Mouse (Mus musculus): Measurements from ENCODE around the gene Ano7. TPM values are rescaled to one million over a fixed set of nuclear protein-coding genes. Genes with fewer than 3 reads are reported as not detected.
"Not testable (repeated sequence)": the region's sequence is repeated elsewhere in the genome, so short reads cannot be mapped to it uniquely, and the experiment has no call there.

Gene Ano7
- polyA plus RNA-seq, 1 experiment: not detected

- TF ChIP-seq CTCF (IDR thresholded peaks at IDR 0.05; ENCODE audit: insufficient read depth, low read depth, low read length) (no peak), POLR2A (IDR thresholded peaks at IDR 0.05; ENCODE audit: insufficient read depth, low read depth, low read length) (no peak)
- 85% methylated on average over 1 of the region's 1 CpGs for WGBS
- Histone ChIP-seq H3K27ac (ENCODE audit: insufficient read depth, low read depth, low read length) (no peak overlapping the region), H3K4me1 (ENCODE audit: control insufficient read depth, insufficient read depth, low read length) (no peaks in the 10 kb centered on the region), H3K4me3 (ENCODE audit: insufficient read depth, low read depth, low read length) (no peak overlapping the region)
These were observed 65.6 kb downstream of the Ano7 start for GRCm38 (mm10) chr1:93439321-93439720.

GRCm38 (mm10) chr1:93444405-93445110 lies 70.8 kb downstream of the Ano7 start:
- Histone ChIP-seq H3K27ac (ENCODE audit: insufficient read depth, low read depth, low read length) (0 out of 2 replicates have a peak overlapping the region, but pooled peaks have one; percentile 34), H3K4me1 (ENCODE audit: control insufficient read depth, insufficient read depth, low read length) (peaks cover 6% of the 10 kb centered on the region), H3K4me3 (ENCODE audit: insufficient read depth, low read depth, low read length) (peak overlapping the region; percentile 92)
- WGBS: 2% methylated on average over 18 of the region's 18 CpGs
- no peak for TF ChIP-seq CTCF (IDR thresholded peaks at IDR 0.05; ENCODE audit: insufficient read depth, low read depth, low read length)
- TF ChIP-seq POLR2A (IDR thresholded peaks at IDR 0.05; ENCODE audit: insufficient read depth, low read depth, low read length): no peak

GRCm38 (mm10) chr1:93445111-93445821 lies 71.5 kb downstream of the Ano7 start:
- peak overlapping the region; percentile 92 for H3K4me3 ChIP-seq (ENCODE audit: insufficient read depth, low read depth, low read length)
- peaks cover 6% of the 10 kb centered on the region for H3K4me1 ChIP-seq (ENCODE audit: control insufficient read depth, insufficient read depth, low read length)
- 0 out of 2 replicates have a peak, but pooled peaks have one; percentile 22 for TF ChIP-seq POLR2A (IDR thresholded peaks at IDR 0.05; ENCODE audit: insufficient read depth, low read depth, low read length)
- TF ChIP-seq CTCF (IDR thresholded peaks at IDR 0.05; ENCODE audit: insufficient read depth, low read depth, low read length): no peak
- under 1% methylated on average over 84 of the region's 84 CpGs for WGBS
- peak overlapping the region; percentile 34; the same call in 1 of the 2 replicates for H3K27ac ChIP-seq (ENCODE audit: insufficient read depth, low read depth, low read length)

GRCm38 (mm10) chr1:93445822-93446162 lies 72.1 kb downstream of the Ano7 start:
- no peak for TF ChIP-seq POLR2A (IDR thresholded peaks at IDR 0.05; ENCODE audit: insufficient read depth, low read depth, low read length)
- TF ChIP-seq CTCF (IDR thresholded peaks at IDR 0.05; ENCODE audit: insufficient read depth, low read depth, low read length): no peak
- H3K4me3 ChIP-seq (ENCODE audit: insufficient read depth, low read depth, low read length): peak overlapping the region; percentile 92
- H3K4me1 ChIP-seq (ENCODE audit: control insufficient read depth, insufficient read depth, low read length): peaks cover 6% of the 10 kb centered on the region
- H3K27ac ChIP-seq (ENCODE audit: insufficient read depth, low read depth, low read length): no peak overlapping the region; the same call in 1 of the 2 replicates
- 13% methylated on average over 3 of the region's 3 CpGs for WGBS

- H3K4me1 ChIP-seq (ENCODE audit: control insufficient read depth, insufficient read depth, low read length); H3K4me3 ChIP-seq (ENCODE audit: insufficient read depth, low read depth, low read length); H3K27ac ChIP-seq (ENCODE audit: insufficient read depth, low read depth, low read length): not testable (repeated sequence)
- 88% methylated on average over 5 of the region's 5 CpGs for WGBS
These were observed 76.4 kb downstream of the Ano7 start for GRCm38 (mm10) chr1:93450118-93450517.

GRCm38 (mm10) chr1:93453721-93454255 lies 80.1 kb downstream of the Ano7 start:
- H3K4me3 ChIP-seq (ENCODE audit: insufficient read depth, low read depth, low read length): no peak overlapping the region
- H3K4me1 ChIP-seq (ENCODE audit: control insufficient read depth, insufficient read depth, low read length): no peaks in the 10 kb centered on the region
- TF ChIP-seq CTCF (IDR thresholded peaks at IDR 0.05; ENCODE audit: insufficient read depth, low read depth, low read length): no peak
- TF ChIP-seq POLR2A (IDR thresholded peaks at IDR 0.05; ENCODE audit: insufficient read depth, low read depth, low read length): no peak
- no peak overlapping the region for H3K27ac ChIP-seq (ENCODE audit: insufficient read depth, low read depth, low read length)

Other genes starting within 250 kb of the Ano7 start
- gene Agxt, start 238.7 kb upstream of the Ano7 start, polyA plus RNA-seq (2012; ENCODE audit: insufficient read depth, insufficient read length, low replicate concordance, missing spikeins): not detected in 2 replicates
- not detected in 2 replicates for gene 2310007B03Rik, start 213.0 kb upstream of the Ano7 start, polyA plus RNA-seq (2012; ENCODE audit: insufficient read depth, insufficient read length, low replicate concordance, missing spikeins)
- not detected in 2 replicates for gene Crocc2, start 205.2 kb upstream of the Ano7 start, polyA plus RNA-seq (2012; ENCODE audit: insufficient read depth, insufficient read length, low replicate concordance, missing spikeins)
- not detected in 2 replicates for gene Sned1, start 138.1 kb upstream of the Ano7 start, polyA plus RNA-seq (2012; ENCODE audit: insufficient read depth, insufficient read length, low replicate concordance, missing spikeins)
- not detected in 2 replicates for gene Mterf4, start 68.0 kb upstream of the Ano7 start, polyA plus RNA-seq (2012; ENCODE audit: insufficient read depth, insufficient read length, low replicate concordance, missing spikeins)
- gene Ppp1r7, start 31.1 kb upstream of the Ano7 start, polyA plus RNA-seq (2012; ENCODE audit: insufficient read depth, insufficient read length, low replicate concordance, missing spikeins): not detected in 2 replicates
- not detected in 2 replicates for gene Pask, start 30.4 kb upstream of the Ano7 start, polyA plus RNA-seq (2012; ENCODE audit: insufficient read depth, insufficient read length, low replicate concordance, missing spikeins)
- gene Hdlbp, start 104.9 kb downstream of the Ano7 start, polyA plus RNA-seq (2012; ENCODE audit: insufficient read depth, insufficient read length, low replicate concordance, missing spikeins): 122 TPM in 1 of 2 replicates, not detected in the other
- not detected in 2 replicates for gene Farp2, start 138.1 kb downstream of the Ano7 start, polyA plus RNA-seq (2012; ENCODE audit: insufficient read depth, insufficient read length, low replicate concordance, missing spikeins)

All from olfactory bulb, adult 2 months (tissue).